Mouse (Mus musculus) embryo, embryonic 11.5 days (tissue): ENCODE results near the gene Sh3d21.
"Not testable (repeated sequence)": the region's sequence is repeated elsewhere in the genome, so short reads cannot be mapped to it uniquely, and the experiment has no call there.

Experiments
- DNase-seq: peaks from one replicate; pipeline ENCODE4 v3.0.0-alpha.2; 2012; ENCODE audit warnings: low read depth, low spot score

The Sh3d21 gene

DNA sequence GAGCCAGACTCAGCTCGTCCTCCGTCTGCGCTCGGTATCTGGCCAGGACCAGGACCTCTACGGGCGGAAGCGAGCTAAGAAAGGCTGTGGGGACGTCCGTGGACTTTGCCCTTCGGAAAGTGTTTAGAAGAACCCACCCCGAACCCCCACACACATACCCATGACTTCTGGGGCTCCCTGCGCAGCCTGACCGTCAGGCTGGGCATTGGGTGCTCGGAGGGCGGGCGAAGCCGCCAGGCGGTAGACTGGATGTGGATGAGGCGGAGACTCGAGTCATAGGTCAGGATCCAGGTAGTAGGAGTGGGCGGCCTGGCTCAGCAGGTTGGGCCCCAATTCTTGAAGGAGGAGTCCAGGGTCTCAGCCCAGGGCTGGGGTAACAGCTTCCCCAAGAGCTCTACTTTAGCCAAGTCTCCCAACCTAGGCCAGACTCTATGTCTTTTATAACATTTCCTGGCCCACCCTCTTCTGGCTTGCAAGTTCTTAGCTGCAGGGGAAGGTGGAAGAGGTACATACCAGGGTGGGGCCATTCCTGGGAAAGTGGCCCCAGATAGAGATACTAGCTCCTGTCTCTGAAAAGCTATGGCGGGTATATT lies at the start of gene Sh3d21:
Gene Sh3d21 (minus strand): TSS at position 425 of the 593 bp plus-strand sequence.
- no peak for DNase-seq

DNA sequence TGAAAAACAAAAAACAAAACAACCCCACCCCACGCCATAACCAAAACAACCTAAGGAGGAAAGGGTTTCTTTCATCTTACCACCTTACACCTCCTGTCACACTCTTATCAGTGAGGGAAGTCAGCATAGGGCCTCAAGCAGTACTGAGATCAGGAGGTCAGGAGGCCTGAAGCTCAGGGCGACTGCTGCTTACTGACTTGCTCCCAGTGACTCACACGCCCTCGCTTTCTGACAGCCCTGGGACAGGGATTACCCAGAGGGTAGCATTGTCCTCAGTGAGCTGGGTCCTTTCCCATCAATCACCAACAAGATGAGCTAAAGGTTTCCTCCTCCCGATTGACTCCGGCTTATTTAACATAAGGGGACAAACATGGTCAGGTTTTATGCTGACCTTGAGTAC lies 43.8 kb upstream of the Sh3d21 start:
- DNase-seq = no peak

DNA sequence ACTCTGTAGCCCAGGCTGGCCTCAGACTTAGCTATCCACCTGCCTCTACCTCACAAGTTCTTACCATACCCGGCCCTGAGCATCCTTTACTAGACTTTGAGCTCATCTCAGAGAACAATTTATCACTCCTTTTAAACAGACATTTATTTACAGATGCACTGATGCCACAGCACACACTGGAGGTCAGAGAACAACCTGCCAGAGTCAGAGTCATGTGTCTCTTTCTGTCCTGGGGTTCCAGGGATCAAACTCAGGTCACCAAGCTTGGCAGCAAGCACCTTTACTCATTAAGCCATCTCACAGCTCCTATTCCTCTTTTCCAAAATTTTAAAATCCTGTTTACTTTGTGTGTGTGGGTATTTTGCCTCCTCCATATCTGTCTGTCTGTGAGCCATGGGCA lies 42.1 kb upstream of the Sh3d21 start:
- DNase-seq = no peak

DNA sequence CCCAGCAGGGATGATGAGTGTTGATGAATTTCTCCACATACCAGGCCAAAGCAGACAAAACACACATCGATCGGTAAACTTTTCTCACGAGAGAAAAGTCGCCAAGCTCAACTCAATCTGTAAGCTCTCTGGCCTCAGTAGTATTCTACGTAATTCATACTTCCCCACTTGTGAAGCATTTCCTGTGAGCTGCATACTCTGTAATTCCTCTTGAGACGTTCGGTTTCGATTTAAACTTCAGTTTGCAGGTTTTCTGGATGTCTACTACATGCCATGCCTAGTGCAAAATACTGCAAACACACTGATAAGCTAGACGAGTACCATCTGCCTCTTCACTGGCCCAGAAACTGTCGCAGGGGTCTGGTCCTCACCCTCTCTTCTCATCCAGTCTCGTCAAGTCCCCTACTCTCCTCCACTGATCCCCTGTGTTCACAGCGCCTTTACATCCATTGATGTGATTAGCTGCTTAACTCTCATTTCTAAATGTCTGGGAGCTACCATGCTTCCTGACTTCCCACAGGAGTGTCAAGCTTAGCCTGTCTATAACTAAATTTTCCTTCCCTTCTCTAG lies 41.5 kb upstream of the Sh3d21 start:
- no peak for DNase-seq

DNA sequence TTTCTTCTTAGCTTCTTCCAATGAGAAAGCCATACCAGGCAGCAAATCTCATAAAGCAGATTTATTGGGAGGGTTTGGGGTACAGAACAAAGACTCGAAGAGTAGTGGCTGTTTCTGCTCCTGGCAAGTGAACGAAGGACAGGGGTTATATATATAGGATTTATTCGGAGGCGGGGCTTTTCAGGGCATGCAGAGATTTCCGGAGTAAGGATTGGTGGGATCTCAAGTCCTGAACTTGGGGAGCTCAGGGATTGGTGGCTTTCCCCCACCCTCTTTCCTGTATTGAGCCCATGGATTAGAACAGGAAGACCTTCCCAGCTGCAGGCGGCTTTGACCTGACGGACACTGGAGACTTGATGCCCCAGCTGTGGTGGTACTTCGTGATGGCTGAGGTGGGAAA lies 40.7 kb upstream of the Sh3d21 start:
- DNase-seq = no peak

DNA sequence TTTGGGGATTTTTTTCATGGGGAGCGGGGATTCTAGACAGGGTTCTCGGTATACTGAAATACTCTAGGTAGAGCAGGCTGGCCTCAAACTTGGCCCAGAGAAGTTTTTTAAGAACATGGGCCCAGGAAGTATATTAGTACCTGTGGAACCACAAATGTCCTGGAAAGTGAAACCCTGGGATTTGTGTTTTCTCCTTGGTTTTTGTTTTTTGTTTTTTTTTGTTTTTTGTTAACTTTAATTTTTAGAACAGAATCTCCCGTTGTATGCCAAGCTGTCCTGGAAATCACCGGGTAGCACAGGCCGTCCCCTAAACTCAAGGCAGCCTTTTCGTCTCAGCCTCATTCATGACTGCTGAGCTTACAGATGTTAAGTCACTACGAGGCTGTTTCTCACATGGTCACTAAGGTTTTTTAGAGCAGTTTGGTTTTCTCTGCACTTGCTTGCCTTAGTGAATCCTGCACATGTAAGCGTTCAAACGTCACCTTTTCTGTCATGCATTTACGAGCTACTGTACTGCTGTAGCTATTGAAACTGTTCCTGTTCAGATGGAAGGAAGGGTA lies 40.1 kb upstream of the Sh3d21 start:
- no peak for DNase-seq

DNA sequence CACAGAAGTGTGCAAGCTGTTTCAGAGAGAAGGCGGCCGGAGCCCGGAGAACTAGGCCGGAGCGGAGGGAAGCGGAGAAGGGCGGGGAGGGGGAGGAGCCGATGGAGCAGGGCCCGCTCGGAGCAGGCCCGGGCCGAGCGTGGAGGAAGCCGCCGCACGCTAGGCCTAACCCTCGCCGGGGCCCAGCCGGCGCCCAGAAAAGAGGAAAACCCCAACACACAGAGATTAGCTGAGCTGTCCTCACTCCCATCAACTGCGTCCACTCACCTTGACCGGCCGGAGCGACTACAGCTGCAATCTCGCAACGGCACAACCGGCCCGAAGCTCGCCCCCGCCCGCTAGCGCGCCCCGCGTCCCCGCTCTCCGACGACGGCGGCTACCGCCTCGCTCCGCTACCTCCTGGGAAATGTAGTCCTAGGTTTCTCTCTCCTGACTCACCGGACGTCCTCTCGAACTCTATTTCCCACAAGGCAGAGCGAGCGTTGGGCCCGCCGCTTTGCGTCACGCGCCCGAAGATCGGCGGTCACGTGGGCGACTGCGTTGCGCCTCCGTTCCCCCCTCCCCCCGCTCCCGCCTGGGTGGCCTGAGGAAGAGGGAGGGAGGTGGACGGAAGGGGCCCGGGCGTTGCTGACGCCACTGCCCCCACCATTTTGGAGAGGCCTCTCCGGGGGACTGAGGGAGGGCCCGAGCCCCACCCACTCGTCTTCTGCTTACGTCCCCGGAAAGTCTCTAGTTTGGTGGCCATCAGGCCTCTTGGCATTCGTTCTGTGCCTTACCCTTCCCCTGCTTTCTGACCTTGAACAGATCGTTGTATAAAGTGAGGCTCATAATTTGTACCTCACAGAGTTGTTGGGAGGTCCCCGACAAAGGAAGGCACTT lies 39.3 kb upstream of the Sh3d21 start, which contains the start of gene Thrap3:
Gene Thrap3 (minus strand): TSS at position 458 of the 879 bp plus-strand sequence.
- DNase-seq = peak; percentile 97

DNA sequence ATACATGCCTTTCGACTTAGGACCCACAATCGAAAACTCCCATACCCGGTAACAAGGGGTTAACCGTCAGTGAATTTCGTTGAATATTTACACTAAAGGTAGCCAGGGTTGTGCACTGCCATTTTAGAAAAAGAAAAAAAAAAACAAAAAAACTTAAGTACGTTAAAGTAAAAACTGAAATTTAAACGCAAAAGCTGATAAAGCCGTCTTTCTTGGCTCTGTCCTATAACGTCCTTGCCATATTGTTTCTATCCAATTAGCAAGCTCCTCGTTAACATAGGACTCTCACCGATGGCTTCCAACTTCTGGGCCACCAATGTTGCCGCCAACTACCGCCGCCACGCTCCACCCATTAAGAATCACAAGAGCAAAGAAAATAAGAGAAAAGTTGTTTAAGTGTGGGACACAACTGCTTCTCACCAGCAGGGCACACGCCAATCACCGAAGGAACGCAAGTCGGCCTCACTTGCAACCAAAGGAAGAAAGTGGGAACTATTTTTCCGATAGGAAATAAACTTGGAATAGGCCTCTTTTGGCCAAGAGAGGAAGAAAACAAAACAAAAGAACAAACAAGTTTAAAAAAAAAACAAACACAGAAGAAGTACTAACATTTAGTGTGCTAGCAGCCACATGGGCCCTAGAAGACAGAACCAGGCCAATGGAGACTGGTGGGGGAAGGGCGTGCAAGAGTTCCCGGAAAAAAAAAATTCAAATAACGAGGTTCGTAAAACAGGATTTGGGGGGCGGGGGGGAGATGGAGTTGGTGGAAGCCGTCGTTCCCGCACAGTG lies 38.4 kb upstream of the Sh3d21 start:
- DNase-seq = peak; percentile 24

DNA sequence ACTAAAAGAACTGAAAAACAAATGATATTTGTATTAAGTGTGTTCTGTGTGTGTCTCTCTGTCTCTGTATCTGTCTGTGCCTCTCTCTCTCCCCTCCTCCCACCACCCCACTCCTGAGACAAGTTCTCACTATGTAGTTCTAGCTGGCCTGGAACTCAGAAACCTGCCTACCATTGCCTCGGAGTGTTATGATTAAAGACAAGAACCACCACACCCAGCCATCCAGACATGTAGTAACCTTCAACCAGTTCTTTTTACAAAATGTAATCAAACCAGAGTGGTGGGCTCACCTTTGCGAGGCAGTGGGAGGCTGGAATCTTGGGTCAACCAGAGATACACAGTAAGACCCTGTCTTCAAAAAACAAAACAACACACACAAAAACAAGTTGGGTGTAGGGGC lies 37.4 kb upstream of the Sh3d21 start:
- DNase-seq = no peak

DNA sequence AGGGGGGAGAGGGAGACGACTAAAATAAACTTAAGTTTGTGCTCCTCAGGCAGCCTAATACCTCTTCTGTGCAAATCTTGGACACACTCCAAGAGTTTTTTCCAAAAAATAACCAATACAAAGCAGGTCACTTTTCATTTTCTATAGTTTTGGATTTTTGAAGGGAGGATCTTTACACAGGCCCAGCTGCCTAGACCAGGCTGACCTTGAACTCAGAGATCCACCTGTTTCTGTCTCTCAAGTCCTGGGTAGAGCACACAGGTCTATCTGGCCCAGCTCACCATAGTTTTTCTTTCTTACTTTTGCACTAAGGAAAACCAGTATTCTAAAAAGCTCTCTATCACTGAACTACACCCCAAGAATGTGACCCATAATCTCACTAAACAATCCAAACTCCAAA lies 36.7 kb upstream of the Sh3d21 start:
- no peak for DNase-seq

DNA sequence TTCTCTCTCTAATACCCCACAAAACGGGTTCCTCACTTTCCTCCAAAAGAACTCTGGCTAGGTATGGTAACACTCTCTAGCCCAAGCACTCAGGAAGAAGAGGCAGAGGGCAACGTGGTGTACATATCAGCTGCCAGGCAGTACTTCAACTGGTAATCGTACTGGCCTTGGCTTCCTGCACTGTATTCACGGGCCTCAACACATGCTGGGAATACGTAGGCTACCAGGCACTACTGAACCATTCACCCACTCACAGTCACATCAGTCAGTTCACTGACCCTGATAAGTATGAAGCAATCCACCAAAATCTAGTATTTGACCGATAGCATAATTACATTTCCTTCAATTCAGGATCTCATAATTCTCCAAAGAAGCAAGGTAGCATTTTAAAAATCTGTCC lies 36.3 kb upstream of the Sh3d21 start:
- no peak for DNase-seq

DNA sequence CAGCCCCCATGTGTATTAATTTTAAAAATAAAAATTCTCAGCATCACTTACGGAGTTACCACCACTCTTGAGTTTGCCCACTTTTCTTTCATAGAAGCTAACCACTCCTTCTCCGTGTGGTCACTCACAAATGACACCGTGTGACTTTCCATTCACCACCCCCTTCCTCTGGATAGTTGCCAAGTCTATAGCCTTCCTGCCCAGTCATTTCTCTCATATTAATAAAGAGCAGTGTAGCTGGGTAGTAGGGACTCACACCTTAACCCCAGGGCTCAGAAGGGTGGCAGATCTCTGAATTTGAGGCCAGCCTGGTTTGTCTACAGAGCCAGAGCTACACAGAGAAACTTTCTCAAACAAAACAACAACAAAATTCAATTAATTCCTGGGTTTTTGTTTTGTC lies 34.2 kb upstream of the Sh3d21 start:
- no peak for DNase-seq

DNA sequence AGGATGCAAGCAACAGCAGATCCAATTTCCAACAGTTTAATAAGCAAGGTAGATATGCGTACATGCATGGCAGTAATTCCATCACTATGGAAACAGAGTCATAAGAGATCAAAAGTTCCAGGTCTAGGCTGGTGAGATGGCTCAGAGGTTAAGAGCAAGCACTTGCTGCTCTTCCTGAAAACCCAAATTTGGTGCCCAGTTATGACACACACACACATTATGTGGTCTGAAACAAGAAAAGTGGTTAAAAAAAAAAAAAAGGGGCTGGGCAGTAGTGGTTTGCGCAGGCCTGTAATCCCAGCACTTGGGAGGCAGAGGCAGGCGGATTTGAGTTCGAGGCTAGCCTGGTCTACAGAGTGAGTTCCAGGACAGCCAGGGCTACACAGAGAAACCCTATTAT lies 31.6 kb upstream of the Sh3d21 start:
- no peak for DNase-seq

DNA sequence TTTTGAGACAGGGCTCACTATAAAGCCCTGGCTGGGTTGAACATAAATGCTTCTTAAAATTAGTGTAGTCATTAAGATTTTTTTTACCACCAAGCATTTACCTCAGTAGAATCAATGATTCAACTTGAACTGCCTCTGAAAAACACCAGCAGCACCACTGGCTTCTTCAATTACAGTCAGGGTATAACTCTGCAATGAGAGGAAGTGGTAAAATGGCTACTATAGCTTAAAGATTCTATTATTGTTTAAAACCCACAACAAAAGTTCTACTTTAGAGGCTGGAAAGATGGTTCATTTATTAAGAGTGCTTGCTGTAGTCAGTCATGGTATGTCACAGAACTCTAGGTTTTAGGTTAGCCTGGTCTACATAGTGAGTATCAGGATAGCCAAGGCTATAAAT lies 30.9 kb upstream of the Sh3d21 start:
- no peak for DNase-seq

DNA sequence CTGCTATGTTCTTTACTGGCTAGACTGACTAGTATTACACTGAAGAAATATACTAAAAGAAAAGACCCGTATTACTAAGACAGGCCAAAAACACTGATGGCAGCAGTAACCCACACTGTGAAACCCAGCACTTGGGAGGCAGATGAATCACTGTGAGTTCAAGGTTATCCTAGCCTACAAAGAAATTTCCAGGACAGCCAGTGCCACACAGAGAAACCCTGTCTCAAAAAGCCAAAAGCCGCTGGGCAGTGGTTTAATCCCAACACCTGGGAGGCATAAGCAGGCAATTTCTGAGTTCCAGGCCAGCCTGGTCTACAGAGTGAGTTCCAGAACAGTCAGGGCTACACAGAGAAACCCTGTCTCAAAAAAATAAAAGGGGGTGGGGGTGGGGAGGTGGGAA lies 27.3 kb upstream of the Sh3d21 start:
- DNase-seq = no peak

DNA sequence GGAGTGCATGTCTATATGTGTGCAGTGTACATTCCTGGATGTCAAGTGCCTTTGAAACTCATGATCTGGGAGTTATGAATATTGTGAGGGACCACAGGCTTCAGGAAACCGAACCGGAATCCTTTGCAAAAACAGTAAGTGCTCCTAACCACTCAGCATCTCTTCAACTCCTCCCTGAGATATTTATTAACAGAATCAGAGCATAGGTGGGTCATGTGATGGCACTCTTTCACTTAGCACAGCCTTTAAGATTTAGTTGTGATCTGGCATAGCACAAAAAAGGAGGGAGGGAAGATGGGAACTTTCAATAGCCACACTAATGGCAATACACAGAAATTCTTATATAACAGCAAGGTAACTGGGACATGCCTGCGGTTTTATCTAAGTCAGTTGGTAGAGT lies 23.8 kb upstream of the Sh3d21 start:
- no peak for DNase-seq

DNA sequence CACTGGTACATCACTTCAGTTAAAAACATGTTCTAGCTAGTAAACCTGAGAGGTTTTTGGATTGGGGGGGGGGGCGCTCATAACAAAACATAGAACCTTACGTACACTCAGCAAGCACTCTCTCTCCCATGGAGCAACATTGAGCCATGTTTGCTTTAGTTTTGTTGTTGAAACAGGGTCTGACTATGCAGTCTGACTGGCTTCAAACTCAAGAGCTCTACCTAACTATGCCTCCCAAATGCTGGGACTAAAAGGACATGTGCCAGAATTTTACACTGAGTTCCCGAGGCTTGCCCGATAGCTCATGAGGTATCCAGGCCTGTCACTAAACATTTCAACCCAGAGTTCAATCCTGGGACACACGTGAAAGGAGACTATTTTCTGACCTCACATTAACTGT lies 19.7 kb upstream of the Sh3d21 start:
- no peak for DNase-seq

DNA sequence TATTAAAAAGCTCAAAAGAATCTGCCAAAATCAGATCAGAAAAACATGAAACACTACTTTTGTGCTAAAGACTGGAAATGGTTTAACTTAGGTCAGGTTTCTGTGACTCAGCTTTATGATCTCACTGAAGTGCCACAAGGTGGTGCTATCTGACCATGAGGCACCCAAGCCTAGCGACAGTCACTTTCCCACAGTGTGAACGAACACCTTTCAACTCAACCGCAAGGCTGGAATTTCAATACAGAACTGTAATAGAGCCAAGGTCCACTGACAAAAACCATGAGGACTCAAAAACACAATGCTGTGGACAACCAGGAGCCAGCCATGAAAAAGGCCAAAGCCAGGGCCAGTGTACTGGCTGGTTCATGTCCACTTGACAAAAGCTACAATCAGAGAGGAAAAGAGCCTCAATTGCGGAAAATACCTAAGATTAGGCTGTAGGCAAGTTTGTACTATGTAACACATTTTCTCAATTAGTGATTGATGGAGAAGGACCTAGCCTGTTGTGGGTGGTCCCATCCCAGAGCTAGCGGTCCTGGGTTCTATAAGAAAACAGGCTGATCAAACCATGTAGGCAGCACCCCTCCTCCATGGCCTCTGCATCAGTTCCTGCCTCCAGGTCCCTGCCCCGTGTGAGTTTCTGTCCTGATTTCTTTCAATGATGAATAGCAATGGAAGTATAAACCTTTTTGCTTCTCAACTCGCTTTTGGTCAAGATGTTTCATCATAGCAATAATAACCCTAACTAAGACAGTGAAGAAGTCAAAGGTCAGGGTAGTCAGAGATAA lies 18.1 kb upstream of the Sh3d21 start:
- DNase-seq = peak; percentile 34

DNA sequence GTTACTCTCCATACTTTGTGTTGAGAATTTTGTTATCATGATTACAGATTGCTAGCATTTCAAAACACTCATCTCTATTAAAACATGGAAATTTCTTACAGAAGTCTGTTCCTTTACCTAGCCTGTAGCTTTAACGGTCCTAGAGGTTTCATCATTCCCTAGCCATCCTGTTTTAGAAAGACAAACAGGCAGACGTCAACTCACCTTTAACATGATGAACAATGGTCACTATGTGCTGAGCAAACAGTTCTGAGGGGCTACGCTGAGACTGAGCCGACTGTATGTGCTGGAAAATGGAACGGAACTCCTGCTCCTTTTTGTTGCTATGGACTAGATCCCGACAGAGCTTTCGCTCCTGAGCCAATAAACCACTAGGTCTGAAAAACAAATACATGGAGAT lies 12.7 kb upstream of the Sh3d21 start:
- not testable (repeated sequence) for DNase-seq

DNA sequence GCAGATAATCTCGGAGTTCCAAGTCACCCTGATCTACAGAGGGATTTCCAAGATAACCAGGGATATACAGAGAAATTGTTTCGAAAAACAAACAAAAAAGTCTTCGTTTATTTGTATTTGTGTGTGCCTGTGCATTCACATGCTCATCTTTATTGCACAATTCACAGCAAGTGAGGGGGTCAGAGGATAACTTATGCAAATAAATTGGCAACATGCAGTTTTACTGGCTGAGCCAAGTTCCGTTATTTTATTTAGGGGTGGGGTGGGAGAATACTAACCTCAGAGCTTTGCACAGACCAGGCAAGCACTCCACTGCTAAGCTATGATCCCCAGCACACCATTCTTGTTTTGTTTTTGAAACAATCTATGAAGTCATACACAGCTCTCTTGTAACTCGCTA lies 10.5 kb upstream of the Sh3d21 start:
- DNase-seq = no peak

DNA sequence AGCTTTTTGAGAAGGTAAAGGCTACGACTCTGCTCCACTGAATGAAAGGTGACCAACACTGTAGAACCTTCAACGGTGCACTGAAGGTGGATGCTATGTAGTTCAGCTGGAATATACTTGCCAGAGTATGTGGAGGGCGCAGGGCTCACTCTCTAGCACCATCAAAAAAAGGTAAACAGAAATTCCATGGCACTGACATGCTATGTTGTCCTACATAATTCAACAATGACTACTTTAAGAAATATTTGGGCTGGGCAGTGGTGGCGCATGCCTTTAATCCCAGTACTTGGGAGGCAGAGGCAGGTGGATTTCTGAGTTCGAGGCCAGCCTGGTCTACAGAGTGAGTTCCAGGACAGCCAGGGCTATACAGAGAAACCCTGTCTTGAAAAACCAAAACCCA lies 7.4 kb upstream of the Sh3d21 start:
- not testable (repeated sequence) for DNase-seq
